Mouse (Mus musculus) thymus, postnatal 36 days (tissue): ENCODE data around the gene Trim38.

Source experiments
- DNase-seq, 2 experiments: peaks; one replicate each; pipeline ENCODE4 v3.0.0; 2022; ENCODE audit warnings: mixed read lengths in 2 of 2

Gene Trim38

GRCm38 (mm10) chr13:23761871-23762821, 7.6 kb upstream of the Trim38 start, which contains the start of gene Hist1h3a:
Hist1h3a (minus strand) TSS chr13:23762386.
- peak; percentile 61 to 72 for DNase-seq

GRCm38 (mm10) chr13:23763242-23763585, 6.5 kb upstream of the Trim38 start:
- DNase-seq = no peak

DNA sequence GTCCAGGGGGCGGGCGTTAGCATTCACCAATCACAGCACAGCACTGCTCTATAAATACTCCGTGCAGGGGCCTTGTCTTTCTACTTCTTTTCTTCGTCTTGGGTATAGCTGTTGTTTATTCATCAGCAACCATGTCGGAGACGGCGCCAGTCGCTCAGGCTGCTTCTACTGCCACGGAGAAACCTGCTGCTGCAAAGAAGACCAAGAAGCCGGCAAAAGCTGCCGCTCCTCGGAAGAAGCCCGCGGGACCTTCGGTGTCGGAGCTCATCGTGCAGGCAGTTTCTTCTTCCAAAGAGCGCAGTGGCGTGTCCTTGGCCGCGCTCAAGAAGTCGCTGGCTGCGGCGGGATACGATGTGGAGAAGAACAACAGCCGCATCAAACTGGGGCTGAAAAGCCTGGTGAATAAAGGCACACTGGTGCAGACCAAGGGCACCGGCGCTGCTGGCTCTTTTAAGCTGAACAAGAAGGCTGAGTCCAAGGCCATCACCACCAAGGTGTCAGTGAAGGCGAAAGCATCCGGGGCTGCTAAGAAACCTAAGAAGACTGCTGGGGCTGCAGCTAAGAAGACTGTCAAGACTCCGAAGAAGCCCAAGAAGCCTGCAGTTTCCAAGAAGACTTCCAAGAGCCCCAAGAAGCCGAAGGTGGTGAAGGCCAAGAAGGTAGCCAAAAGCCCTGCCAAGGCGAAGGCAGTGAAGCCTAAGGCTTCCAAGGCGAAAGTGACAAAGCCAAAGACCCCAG, 6.0 kb upstream of the Trim38 start, which contains the start of gene Hist1h1a:
Hist1h1a (plus strand) TSS at position 81 of the 738 bp plus-strand sequence.
- peak; percentile 88 to 90 for DNase-seq

DNA sequence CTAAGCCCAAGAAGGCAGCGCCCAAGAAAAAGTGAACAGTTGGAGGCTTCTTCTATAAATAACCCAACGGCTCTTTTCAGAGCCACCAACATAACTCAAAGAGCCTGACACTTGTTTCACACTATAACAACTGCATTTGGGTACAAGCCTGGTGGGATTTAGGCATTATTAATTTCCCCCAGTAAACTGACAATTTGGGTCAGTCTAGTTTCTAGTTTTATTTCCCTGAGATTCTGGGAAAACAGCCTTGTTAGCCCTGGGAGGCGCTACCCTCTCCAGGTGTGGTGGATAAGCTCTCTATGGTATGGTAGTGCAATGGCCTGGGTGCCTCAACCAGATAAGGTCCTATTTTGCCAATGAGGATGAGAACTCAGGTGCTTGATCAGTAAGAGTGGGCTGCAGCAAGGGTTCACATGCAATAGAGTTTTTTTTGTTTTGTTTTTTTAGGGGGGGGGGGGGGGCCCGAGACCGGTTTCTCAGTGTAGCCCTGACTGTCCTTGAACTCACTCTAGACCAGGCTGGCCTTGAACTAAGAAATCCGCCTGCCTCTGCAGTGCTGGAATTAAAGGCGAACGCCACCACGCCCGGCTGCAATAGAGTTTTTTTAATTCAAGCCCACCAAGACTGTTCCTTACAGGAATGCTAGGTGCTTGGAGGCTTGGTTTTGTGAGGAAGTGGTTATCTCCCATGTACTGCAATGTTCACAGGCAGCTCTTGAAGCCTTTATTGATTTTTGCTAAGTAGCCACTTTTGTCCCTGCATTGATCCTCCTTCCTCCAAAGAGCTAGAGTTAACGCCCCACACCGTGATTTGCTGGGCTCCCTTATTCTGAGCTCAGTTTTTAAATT, 5.2 kb upstream of the Trim38 start:
- DNase-seq = no peak

GRCm38 (mm10) chr13:23765172-23765513, 4.6 kb upstream of the Trim38 start:
- DNase-seq = no peak

DNA sequence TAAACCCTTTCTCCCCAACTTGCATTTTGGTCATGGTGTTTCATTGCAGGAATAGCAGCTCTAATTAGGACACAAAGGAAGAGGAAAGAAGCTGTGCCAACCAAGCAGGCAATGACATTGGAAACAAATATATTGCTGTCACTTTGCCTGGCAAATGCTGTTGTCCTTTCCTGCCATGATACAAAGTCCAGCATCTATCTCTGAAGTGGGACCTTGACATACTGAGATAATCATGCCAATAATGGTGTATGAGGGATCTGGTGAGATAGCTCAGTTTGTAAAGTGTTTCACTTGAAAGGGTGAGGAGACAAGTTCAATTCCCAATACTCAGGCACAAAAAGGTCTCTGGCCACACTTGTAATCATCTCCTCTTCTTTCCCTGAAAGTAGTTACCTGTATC, 2.9 kb upstream of the Trim38 start:
- DNase-seq = no peak

- DNase-seq = no peak
Measured at GRCm38 (mm10) chr13:23768834-23769397, 797 bp upstream of the Trim38 start.

DNA sequence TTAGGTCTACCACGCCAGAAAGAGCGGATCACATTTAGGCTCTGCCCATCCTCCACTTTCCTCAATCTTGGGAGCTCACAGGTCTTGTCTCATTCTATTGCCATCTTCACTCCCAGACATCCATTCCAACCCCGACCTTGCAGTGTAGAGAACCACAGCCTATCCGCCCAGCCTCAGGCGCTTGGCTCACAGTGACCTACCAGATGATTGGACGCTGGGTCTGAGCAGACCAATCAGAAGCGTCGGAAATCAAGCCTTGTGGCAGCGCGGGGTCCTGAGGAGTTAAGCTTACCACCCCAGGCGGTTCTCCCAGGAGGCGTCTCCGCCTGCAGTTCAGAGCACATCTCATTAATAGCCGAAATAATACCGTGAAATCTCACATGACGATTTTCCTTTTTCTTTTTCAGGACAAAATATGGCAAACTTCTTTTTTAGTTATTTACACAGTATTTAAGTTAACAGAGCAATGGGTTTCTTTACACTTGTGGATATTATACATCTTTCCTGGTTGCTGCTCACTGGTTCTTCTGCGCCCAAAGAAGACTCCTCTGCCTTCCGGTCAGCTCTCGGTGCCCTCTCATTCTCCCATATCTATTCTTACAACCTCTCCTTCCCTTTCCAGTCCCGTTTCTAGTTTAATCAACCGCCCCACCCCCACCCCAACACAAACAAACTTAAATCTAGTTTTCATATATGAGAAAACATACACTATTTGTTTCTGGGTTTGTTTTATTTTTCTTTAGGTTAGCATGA, 3.0 kb downstream of the Trim38 start:
- DNase-seq = no peak

GRCm38 (mm10) chr13:23778339-23778738, 8.6 kb downstream of the Trim38 start:
- DNase-seq = no peak

GRCm38 (mm10) chr13:23779025-23779424, 9.3 kb downstream of the Trim38 start:
- no peak for DNase-seq

DNA sequence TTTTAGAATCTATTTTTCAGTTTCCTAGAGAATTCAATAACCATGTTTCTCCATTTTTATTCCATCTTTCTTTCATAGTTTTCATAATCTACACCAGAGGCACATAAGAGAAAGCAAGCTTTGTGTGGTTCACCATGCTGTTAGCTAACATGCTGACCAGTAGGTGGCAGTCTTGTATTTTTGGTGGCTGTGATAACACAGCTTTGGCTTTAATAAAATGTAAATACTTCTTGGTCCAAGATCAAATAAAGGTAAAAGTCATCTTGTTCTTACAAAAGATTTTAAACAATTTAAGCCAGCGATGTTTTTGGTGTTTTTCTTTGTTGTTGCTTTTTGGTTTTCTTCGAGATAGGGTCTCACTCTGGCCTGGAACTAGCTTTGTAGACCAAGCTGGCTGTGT, 22.8 kb downstream of the Trim38 start:
- peak in 1 of 2 experiments; percentile 11 for DNase-seq

DNA sequence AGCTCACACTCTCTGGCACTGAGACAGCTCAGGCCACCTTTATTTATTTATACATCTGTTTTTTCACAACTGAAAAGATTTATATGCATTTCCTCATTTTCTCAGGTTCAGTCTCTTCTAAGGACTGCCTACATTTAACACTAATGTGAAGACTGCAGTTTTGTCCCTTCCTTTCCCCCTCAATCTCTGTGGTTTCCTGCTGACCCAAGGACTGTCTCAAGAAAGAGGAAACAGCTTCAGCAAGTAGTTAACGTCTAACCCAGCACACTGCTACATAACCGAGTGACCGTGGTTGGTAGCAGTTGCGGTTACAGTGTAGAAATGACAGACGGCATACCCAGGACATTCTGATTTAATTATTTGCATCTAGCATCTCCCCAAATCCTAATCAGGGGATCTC, 29.7 kb downstream of the Trim38 start:
- DNase-seq = no peak

- DNase-seq = no peak
Measured at GRCm38 (mm10) chr13:23804532-23804931, 34.8 kb downstream of the Trim38 start.

- DNase-seq = no peak
Measured at GRCm38 (mm10) chr13:23806422-23807052, 36.8 kb downstream of the Trim38 start, which contains the start of gene Slc17a2. Slc17a2 (plus strand) TSS chr13:23806993.

DNA sequence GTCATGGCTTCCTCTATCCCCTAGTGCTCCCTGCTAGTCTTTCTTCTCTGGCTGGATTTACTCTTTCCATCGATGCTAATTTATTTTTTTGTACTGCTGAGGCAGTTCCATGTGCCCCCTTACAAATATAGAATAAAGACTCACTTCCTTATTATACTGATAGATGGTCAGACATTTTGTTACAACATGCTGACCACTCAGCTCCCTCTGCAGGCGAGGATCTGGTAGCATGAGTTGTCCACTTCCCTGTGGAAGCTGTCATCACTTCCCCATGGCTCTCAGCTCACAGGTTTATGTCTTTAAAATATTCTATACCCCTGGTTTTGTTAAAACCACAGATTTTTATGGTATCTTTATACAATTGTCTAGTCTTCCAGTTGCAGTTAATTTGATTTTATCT, 46.4 kb downstream of the Trim38 start:
- DNase-seq = no peak

DNA sequence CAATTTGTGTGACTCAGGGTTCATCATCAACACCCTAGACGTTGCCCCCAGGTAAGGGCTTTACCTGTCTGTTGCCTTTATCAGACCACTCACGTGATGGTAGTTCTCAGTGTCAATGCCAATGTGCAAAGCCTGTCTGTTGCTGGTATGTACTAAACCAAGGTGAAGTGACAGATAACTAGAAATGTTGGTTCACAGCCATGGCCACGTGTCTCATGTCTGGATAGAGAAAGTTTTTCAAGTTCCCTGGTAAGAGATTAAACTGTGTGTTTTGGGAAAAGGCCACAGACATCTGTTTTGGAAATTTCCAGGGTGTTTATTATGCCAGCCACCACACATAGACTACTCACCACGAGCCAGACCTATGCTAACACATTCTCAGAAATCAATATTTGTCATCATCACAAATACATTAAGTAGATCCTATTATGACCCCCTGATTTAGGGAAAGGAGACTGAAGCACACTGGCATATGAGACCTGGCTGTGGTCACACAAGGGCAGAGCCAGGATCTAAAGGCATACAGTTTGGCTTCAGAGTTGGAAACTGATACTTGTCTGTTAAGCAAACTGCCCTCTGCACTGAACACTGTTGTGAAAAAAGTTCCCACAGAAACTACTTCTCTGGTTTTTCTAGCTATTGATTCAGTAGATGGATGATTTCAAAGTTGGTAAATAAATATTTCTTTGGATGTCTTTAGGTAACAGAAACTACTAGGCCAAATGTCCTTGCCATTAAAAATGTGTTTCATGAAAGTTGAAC, 50.6 kb downstream of the Trim38 start:
- DNase-seq = no peak

DNA sequence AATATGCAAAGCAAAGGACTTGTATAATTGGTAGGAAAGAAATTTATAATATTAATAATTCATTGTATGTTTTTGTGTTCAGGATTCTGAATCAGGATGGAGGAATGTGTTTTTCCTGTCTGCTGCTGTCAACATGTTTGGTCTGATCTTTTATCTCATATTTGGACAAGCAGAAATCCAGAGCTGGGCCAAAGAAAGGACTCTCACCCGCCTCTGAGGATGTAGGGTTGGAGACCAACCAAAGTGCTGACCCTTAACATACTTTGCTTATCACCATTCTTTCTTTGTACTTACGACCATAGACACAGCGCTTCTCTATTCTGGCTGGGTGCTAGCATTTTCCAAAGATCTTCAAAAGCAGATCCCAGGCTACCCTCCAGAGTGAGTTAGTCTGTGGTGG, 52.5 kb downstream of the Trim38 start:
- no peak for DNase-seq

DNA sequence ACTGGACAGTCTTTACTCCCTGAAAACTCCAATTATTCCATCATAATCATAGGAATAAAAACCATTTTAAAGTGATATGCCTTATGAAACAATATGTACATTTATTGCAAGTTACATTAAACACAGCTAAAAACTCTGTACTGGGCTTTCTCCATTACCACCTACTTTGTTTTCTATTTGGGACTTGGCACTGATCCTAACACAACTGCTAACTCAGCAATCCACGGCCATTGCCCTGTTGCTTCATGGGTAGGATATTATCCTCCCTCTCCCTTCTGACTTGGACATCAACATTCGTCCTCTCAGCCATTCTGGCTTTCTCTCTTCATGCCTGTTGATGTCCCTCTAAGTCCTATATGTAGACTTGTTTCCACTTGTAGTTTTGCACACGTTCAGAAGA, 56.9 kb downstream of the Trim38 start:
- no peak for DNase-seq

DNA sequence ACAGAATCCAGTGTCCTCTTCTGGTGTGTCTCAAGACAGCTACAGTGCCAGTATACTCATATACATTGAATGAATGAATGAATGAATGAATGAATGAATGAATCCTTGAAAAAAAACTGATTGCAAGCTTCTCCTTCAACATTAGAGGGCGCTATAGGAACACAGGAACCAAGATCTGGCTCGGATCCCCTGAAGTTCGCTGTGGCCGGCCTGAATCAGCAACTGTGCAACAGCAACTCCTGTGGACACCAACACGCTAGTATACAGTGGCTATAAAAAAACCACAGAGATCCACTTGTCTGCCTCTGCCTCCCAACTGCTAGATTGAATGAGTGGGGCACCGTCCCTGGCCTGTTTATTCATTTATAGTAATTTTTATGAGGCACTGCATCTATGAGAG, 63.3 kb downstream of the Trim38 start:
- DNase-seq = no peak

DNA sequence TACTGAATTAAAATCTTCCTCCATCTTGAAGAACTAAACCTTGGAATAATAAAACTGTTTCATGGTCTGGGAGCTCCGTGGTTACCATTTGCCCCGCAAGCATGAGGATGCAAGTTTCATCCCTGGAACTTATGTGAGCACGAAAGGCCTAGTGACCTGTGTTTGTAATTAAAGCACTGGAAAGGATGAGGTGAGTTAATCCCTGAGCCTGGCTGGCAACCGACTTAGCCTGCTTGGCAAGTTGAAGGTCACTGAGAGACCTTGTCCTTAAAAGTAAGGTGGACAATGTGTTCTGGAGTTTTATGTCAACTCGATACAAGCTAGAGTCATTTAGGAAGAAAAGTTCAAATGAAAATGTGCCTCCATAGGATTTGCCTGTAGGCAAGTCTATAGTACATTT, 65.1 kb downstream of the Trim38 start:
- DNase-seq = no peak

GRCm38 (mm10) chr13:23836630-23837029, 66.9 kb downstream of the Trim38 start:
- DNase-seq = no peak
